13 mouse cellular contexts compared by ENCODE assay signal in genomic region chr2:26534161-26534560, GRCm38 (mm10). TPM values are rescaled to one million over a fixed set of nuclear protein-coding genes. Genes with fewer than 3 reads are reported as not detected.
A peak's percentile ranks its signal among the peaks of the same experiment; 100 is the strongest.
DNase-seq lines count a peak whose midpoint lies in the region; ATAC-seq and TF ChIP-seq lines count a peak whose summit lies in the region.
"Had no signal": no experiment of that assay in that cellular context is flagged by ENCODE, and none has a peak within 500 bp of the region (broad histone marks: within the 10 kb centered on the region; RNA-seq: fewer than 3 reads in every experiment).

No protein-coding gene starts in this region.

- intact Hi-C loops in left cerebral cortex, postnatal 10 days (cut with DNase I): no loop called here

- H3K79me2 ChIP-seq in myocyte (ENCODE audit: control insufficient read depth, insufficient read depth): no peaks in the 10 kb centered on the region

- peak overlapping the region; percentile 30; the same call in 1 of the 2 replicates for H3K27ac ChIP-seq in heart, embryonic 10.5 days
- H3K27ac ChIP-seq in lung, embryonic 15.5 days: peak overlapping the region; percentile 7; the same call in 1 of the 2 replicates
- peak overlapping the region; percentile 79 for H3K27ac ChIP-seq in hindbrain, embryonic 12.5 days
- H3K27ac ChIP-seq: intestine, embryonic 15.5 days had no signal

- WGBS in heart, embryonic 10.5 days: 66% methylated on average over 3 of the region's 3 CpGs
- 70% methylated on average over 3 of the region's 3 CpGs for WGBS in lung, embryonic 15.5 days
- 50% methylated on average over 3 of the region's 3 CpGs for WGBS in hindbrain, embryonic 12.5 days

- no peak for TF ChIP-seq POLR2A in myocyte (IDR thresholded peaks at IDR 0.05; ENCODE audit: insufficient read length, low read depth)

- no peak overlapping the region for H3K4me3 ChIP-seq in heart, embryonic 10.5 days
- no peak overlapping the region for H3K4me3 ChIP-seq in lung, embryonic 15.5 days
- H3K4me3 ChIP-seq in hindbrain, embryonic 12.5 days: no peak overlapping the region
- no peak overlapping the region for H3K4me3 ChIP-seq in myocyte
- H3K4me3 ChIP-seq: intestine, embryonic 15.5 days had no signal

- ATAC-seq in lung, embryonic 15.5 days (ENCODE audit: borderline replicate concordance, extremely low read depth, low FRiP score, low TSS enrichment): no peak
- ATAC-seq in hindbrain, embryonic 12.5 days (ENCODE audit: low FRiP score): no peak
- ATAC-seq: intestine, embryonic 15.5 days had no signal

- H3K36me3 ChIP-seq in heart, embryonic 10.5 days: no peaks in the 10 kb centered on the region
- no peaks in the 10 kb centered on the region for H3K36me3 ChIP-seq in lung, embryonic 15.5 days
- no peaks in the 10 kb centered on the region for H3K36me3 ChIP-seq in hindbrain, embryonic 12.5 days
- no peaks in the 10 kb centered on the region for H3K36me3 ChIP-seq in myocyte (ENCODE audit: control insufficient read depth, insufficient read depth)
- H3K36me3 ChIP-seq: intestine, embryonic 15.5 days had no signal

- peaks cover 32% of the 10 kb centered on the region for H3K4me1 ChIP-seq in heart, embryonic 10.5 days
- peaks cover 31% of the 10 kb centered on the region for H3K4me1 ChIP-seq in lung, embryonic 15.5 days
- peaks cover 47% of the 10 kb centered on the region for H3K4me1 ChIP-seq in hindbrain, embryonic 12.5 days
- H3K4me1 ChIP-seq: intestine, embryonic 15.5 days had no signal

- DNase-seq in heart, embryonic 10.5 days (ENCODE audit: low spot score): no peak
- DNase-seq in heart, adult 11 months: no peak
- DNase-seq in lung, postnatal 4 days: no peak
- DNase-seq in left cerebral cortex, postnatal 10 days (ENCODE audit: extremely low spot score in 1 of 2, low spot score in 2 of 2): no peak
- no peak for DNase-seq in embryo, embryonic 11 days
- DNase-seq: B cell, adult 2 months had no signal

- H3K4me2 ChIP-seq in lung, embryonic 15.5 days: no peak overlapping the region
- no peak overlapping the region for H3K4me2 ChIP-seq in hindbrain, embryonic 12.5 days (replicated peaks)
- H3K4me2 ChIP-seq in myocyte (ENCODE audit: low read depth): peak overlapping the region; percentile 37
- H3K4me2 ChIP-seq: intestine, embryonic 15.5 days; liver, embryonic 11.5 days had no signal

- no peaks in the 10 kb centered on the region for H3K9me3 ChIP-seq in heart, embryonic 10.5 days
- H3K9me3 ChIP-seq in lung, embryonic 15.5 days: no peaks in the 10 kb centered on the region
- H3K9me3 ChIP-seq in hindbrain, embryonic 12.5 days (replicated peaks): no peaks in the 10 kb centered on the region
- H3K9me3 ChIP-seq: intestine, embryonic 15.5 days had no signal

- H3K27me3 ChIP-seq in heart, embryonic 10.5 days (ENCODE audit: insufficient read depth, poor library complexity, severe bottlenecking): no peaks in the 10 kb centered on the region; the same call in 1 of the 2 replicates
- H3K27me3 ChIP-seq in lung, embryonic 15.5 days: no peaks in the 10 kb centered on the region
- no peaks in the 10 kb centered on the region; the same call in 1 of the 2 replicates for H3K27me3 ChIP-seq in hindbrain, embryonic 12.5 days
- no peaks in the 10 kb centered on the region for H3K27me3 ChIP-seq in myocyte (ENCODE audit: control insufficient read depth, insufficient read depth, insufficient read length)

- no peak overlapping the region for H3K9ac ChIP-seq in lung, embryonic 15.5 days
- no peak overlapping the region for H3K9ac ChIP-seq in hindbrain, embryonic 12.5 days
- H3K9ac ChIP-seq: intestine, embryonic 15.5 days had no signal

- H3ac ChIP-seq in myocyte (ENCODE audit: control insufficient read depth, insufficient read length): no peak overlapping the region

TF ChIP-seq in myocyte, 11 proteins besides CTCF, POLR2A, EP300 and RAD21:
- TF ChIP-seq USF1 (IDR thresholded peaks at IDR 0.05; ENCODE audit: low read depth): no peak
- TF ChIP-seq CEBPB (IDR thresholded peaks at IDR 0.05; ENCODE audit: insufficient read depth, poor library complexity, severe bottlenecking): no peak
- no peak for TF ChIP-seq MYOG (IDR thresholded peaks at IDR 0.05; ENCODE audit: control insufficient read depth in 1 of 3, insufficient read depth in 1 of 3, insufficient read length in 2 of 3, low read depth in 2 of 3)
- no peak for TF ChIP-seq E2F4 (IDR thresholded peaks at IDR 0.05; ENCODE audit: insufficient read depth)
- TF ChIP-seq POLR2AphosphoS2 (IDR thresholded peaks at IDR 0.05; ENCODE audit: insufficient read length, low read depth): no peak
- no peak for TF ChIP-seq TCF12 (IDR thresholded peaks at IDR 0.05; ENCODE audit: insufficient read depth, poor library complexity, severe bottlenecking)
- no peak for TF ChIP-seq REST (IDR thresholded peaks at IDR 0.05; ENCODE audit: insufficient read depth, insufficient read length)
- no peak for TF ChIP-seq MAX (IDR thresholded peaks at IDR 0.05; ENCODE audit: low read depth)
- TF ChIP-seq MYOD1 (IDR thresholded peaks at IDR 0.05; ENCODE audit: control insufficient read depth in 1 of 3, insufficient read length in 2 of 3, low read depth in 2 of 3): no peak
- TF ChIP-seq SRF (IDR thresholded peaks at IDR 0.05; ENCODE audit: control insufficient read depth, insufficient read length, low read depth): no peak
- TF ChIP-seq TCF3 (IDR thresholded peaks at IDR 0.05; ENCODE audit: insufficient read length, low read depth): no peak
TF ChIP-seq in myocyte: peak in this region for 0.

RNA-seq across cellular contexts. Expression of gene Notch1, which starts 17.7 kb away (rescaled TPM):
- 13.2 and 16.6 TPM in 2 replicates for polyA plus RNA-seq in heart, embryonic 10.5 days (2016; fragmentation: Nextera tagmentation; extraction: Ambion mirVana)
- polyA plus RNA-seq in lung, embryonic 15.5 days (2015; fragmentation: Nextera tagmentation; extraction: Ambion mirVana): 22.1 and 23.9 TPM in 2 replicates
- 38.0 and 41.0 TPM in 2 replicates for polyA plus RNA-seq in hindbrain, embryonic 12.5 days (2016; fragmentation: Nextera tagmentation; extraction: Ambion mirVana)
- polyA plus RNA-seq in myocyte (2012; fragmentation: generic; extraction: Trizol): 16.3 TPM
- 10 to 100 TPM; 26.4 to 30.5 TPM for total RNA-seq in left cerebral cortex, postnatal 10 days (2021)

RNA-seq across cellular contexts. Expression of gene Egfl7, which starts 45.7 kb away (rescaled TPM):
- 164 and 186 TPM in 2 replicates for polyA plus RNA-seq in heart, embryonic 10.5 days (2016; fragmentation: Nextera tagmentation; extraction: Ambion mirVana)
- polyA plus RNA-seq in lung, embryonic 15.5 days (2015; fragmentation: Nextera tagmentation; extraction: Ambion mirVana): 339 and 341 TPM in 2 replicates
- polyA plus RNA-seq in hindbrain, embryonic 12.5 days (2016; fragmentation: Nextera tagmentation; extraction: Ambion mirVana): 61.4 and 72.1 TPM in 2 replicates
- 2.7 TPM for polyA plus RNA-seq in myocyte (2012; fragmentation: generic; extraction: Trizol)
- 10 to 100 TPM; 73.5 to 83.0 TPM for total RNA-seq in left cerebral cortex, postnatal 10 days (2021)

RNA-seq across cellular contexts. Expression of gene Gm20532, which starts 52.3 kb away (rescaled TPM):
- not detected in 2 replicates for polyA plus RNA-seq in heart, embryonic 10.5 days (2016; fragmentation: Nextera tagmentation; extraction: Ambion mirVana)
- not detected in 2 replicates for polyA plus RNA-seq in lung, embryonic 15.5 days (2015; fragmentation: Nextera tagmentation; extraction: Ambion mirVana)
- polyA plus RNA-seq in hindbrain, embryonic 12.5 days (2016; fragmentation: Nextera tagmentation; extraction: Ambion mirVana): not detected in 2 replicates
- polyA plus RNA-seq in myocyte (2012; fragmentation: generic; extraction: Trizol): not detected
- total RNA-seq in left cerebral cortex, postnatal 10 days (2021): not detected
- total RNA-seq: adrenal gland, adult 2 months; layer of hippocampus, postnatal 36 days had no signal
- polyA plus RNA-seq: adrenal gland, adult 2 months; intestine, embryonic 15.5 days; liver, embryonic 11.5 days had no signal

Comparison
In these comparisons a context has a peak if more than half of its experiments do, and no peak if none do; other contexts are left out.
1. H3K27ac ChIP-seq: peak in every context shown above with its lines; median percentile 79 in hindbrain, embryonic 12.5 days; 30 in heart, embryonic 10.5 days; 7 in lung, embryonic 15.5 days.
2. RNA of gene Egfl7, which starts 45.7 kb away (polyA plus RNA-seq): 339 to 341 TPM in lung, embryonic 15.5 days, 164 to 186 TPM in heart, embryonic 10.5 days and 61.4 to 72.1 TPM in hindbrain, embryonic 12.5 days; 2.7 TPM in myocyte (single experiment); every median in the first group is over 10 times any median in the second.